Mouse (Mus musculus): ENCODE measurements at regions not wholly inside any gene's neighbourhood (a gene's known extent, or its start where the extent isn't known, plus 50 kb on each side); places are given as distances from the start of the nearest gene placed in this dataset.
"Not testable (repeated sequence)": the region's sequence is repeated elsewhere in the genome, so short reads cannot be mapped to it uniquely, and the experiment has no call there.

- Histone ChIP-seq H3K4me3 (ENCODE audit: low read depth, low read length) (no peak overlapping the region), H3K27ac (ENCODE audit: low read depth) (no peak overlapping the region), H3K9ac (replicated peaks) (no peak overlapping the region), H3K4me2 (ENCODE audit: low read depth, low read length) (no peak overlapping the region), H3K36me3 (replicated peaks; ENCODE audit: insufficient read depth, low read length) (no peaks in the 10 kb centered on the region), H3K27me3 (ENCODE audit: insufficient read depth, low read length) (no peaks in the 10 kb centered on the region), H3K9me3 (ENCODE audit: low read length) (no peaks in the 10 kb centered on the region), H3K4me1 (ENCODE audit: insufficient read depth) (no peaks in the 10 kb centered on the region)
- no peak for DNase-seq
- 68% methylated on average over 7 of the region's 7 CpGs for WGBS (ENCODE audit: insufficient replicate concordance)
- ATAC-seq, result no peak
- no peak for TF ChIP-seq EP300 (IDR thresholded peaks at IDR 0.05; ENCODE audit: low read depth)
- no peak for TF ChIP-seq CTCF (IDR thresholded peaks at IDR 0.05; ENCODE audit: low read depth)
Observed at GRCm38 (mm10) chr14:104372776-104373175, 95.0 kb downstream of the Pou4f1 start.

- WGBS (ENCODE audit: insufficient replicate concordance), result 79% methylated on average over 1 of the region's 1 CpGs
- DNase-seq, result no peak
- Histone ChIP-seq H3K4me2 (ENCODE audit: low read depth, low read length) (no peak overlapping the region), H3K9ac (replicated peaks) (no peak overlapping the region), H3K9me3 (ENCODE audit: low read length) (no peaks in the 10 kb centered on the region), H3K36me3 (replicated peaks; ENCODE audit: insufficient read depth, low read length) (no peaks in the 10 kb centered on the region), H3K4me3 (ENCODE audit: low read depth, low read length) (no peak overlapping the region), H3K4me1 (ENCODE audit: insufficient read depth) (no peaks in the 10 kb centered on the region), H3K27ac (ENCODE audit: low read depth) (no peak overlapping the region), H3K27me3 (ENCODE audit: insufficient read depth, low read length) (no peaks in the 10 kb centered on the region)
- ATAC-seq, result no peak
- TF ChIP-seq EP300 (IDR thresholded peaks at IDR 0.05; ENCODE audit: low read depth) (no peak), CTCF (IDR thresholded peaks at IDR 0.05; ENCODE audit: low read depth) (no peak)
Observed at GRCm38 (mm10) chr14:104356636-104357035, 111.2 kb downstream of the Pou4f1 start.

- WGBS (ENCODE audit: insufficient replicate concordance), result 91% methylated on average over 15 of the region's 15 CpGs
- ATAC-seq, result not testable (repeated sequence)
Observed at GRCm38 (mm10) chr14:104336783-104337182, 131.0 kb downstream of the Pou4f1 start.

GRCm38 (mm10) chr14:104326089-104326488 lies 141.7 kb downstream of the Pou4f1 start:
- TF ChIP-seq EP300 (IDR thresholded peaks at IDR 0.05; ENCODE audit: low read depth) (no peak), CTCF (IDR thresholded peaks at IDR 0.05; ENCODE audit: low read depth) (no peak)
- Histone ChIP-seq H3K9ac (replicated peaks) (no peak overlapping the region), H3K4me2 (ENCODE audit: low read depth, low read length) (no peak overlapping the region), H3K36me3 (replicated peaks; ENCODE audit: insufficient read depth, low read length) (no peaks in the 10 kb centered on the region), H3K4me1 (ENCODE audit: insufficient read depth) (no peaks in the 10 kb centered on the region), H3K9me3 (ENCODE audit: low read length) (no peaks in the 10 kb centered on the region), H3K27ac (ENCODE audit: low read depth) (no peak overlapping the region), H3K27me3 (ENCODE audit: insufficient read depth, low read length) (no peaks in the 10 kb centered on the region), H3K4me3 (ENCODE audit: low read depth, low read length) (no peak overlapping the region)
- WGBS (ENCODE audit: insufficient replicate concordance), result 76% methylated on average over 10 of the region's 10 CpGs
- no peak for ATAC-seq
- no peak for DNase-seq

More at GRCm38 (mm10) chr14:104336783-104337182, 131.0 kb downstream of the Pou4f1 start:
- not testable (repeated sequence) for H3K27me3 ChIP-seq (ENCODE audit: insufficient read depth, low read length); H3K4me2 ChIP-seq (ENCODE audit: low read depth, low read length); H3K4me1 ChIP-seq (ENCODE audit: insufficient read depth); H3K36me3 ChIP-seq (replicated peaks; ENCODE audit: insufficient read depth, low read length); H3K9me3 ChIP-seq (ENCODE audit: low read length); DNase-seq; H3K4me3 ChIP-seq (ENCODE audit: low read depth, low read length); H3K9ac ChIP-seq (replicated peaks); H3K27ac ChIP-seq (ENCODE audit: low read depth)

GRCm38 (mm10) chr14:104300141-104300540 lies 167.7 kb downstream of the Pou4f1 start:
- Histone ChIP-seq H3K36me3 (replicated peaks; ENCODE audit: insufficient read depth, low read length) (no peaks in the 10 kb centered on the region), H3K4me2 (ENCODE audit: low read depth, low read length) (no peak overlapping the region), H3K27me3 (ENCODE audit: insufficient read depth, low read length) (no peaks in the 10 kb centered on the region), H3K4me1 (ENCODE audit: insufficient read depth) (no peaks in the 10 kb centered on the region), H3K27ac (ENCODE audit: low read depth) (no peak overlapping the region), H3K9me3 (ENCODE audit: low read length) (no peaks in the 10 kb centered on the region), H3K9ac (replicated peaks) (no peak overlapping the region), H3K4me3 (ENCODE audit: low read depth, low read length) (no peak overlapping the region)
- DNase-seq (no peak), ATAC-seq (no peak)
- TF ChIP-seq CTCF (IDR thresholded peaks at IDR 0.05; ENCODE audit: low read depth) (no peak), EP300 (IDR thresholded peaks at IDR 0.05; ENCODE audit: low read depth) (no peak)
- 74% methylated on average over 5 of the region's 5 CpGs for WGBS (ENCODE audit: insufficient replicate concordance)

- no peaks in the 10 kb centered on the region for H3K9me3 ChIP-seq (ENCODE audit: low read length)
- DNase-seq, result no peak
- H3K36me3 ChIP-seq (replicated peaks; ENCODE audit: insufficient read depth, low read length), result no peaks in the 10 kb centered on the region
- no peaks in the 10 kb centered on the region for H3K4me1 ChIP-seq (ENCODE audit: insufficient read depth)
- no peak overlapping the region for H3K9ac ChIP-seq (replicated peaks)
- no peak overlapping the region for H3K4me3 ChIP-seq (ENCODE audit: low read depth, low read length)
- H3K4me2 ChIP-seq (ENCODE audit: low read depth, low read length), result no peak overlapping the region
- WGBS (ENCODE audit: insufficient replicate concordance), result 41% methylated on average over 4 of the region's 4 CpGs
- H3K27ac ChIP-seq (ENCODE audit: low read depth), result no peak overlapping the region
- H3K27me3 ChIP-seq (ENCODE audit: insufficient read depth, low read length), result no peaks in the 10 kb centered on the region
- ATAC-seq, result no peak
- no peak for TF ChIP-seq CTCF (IDR thresholded peaks at IDR 0.05; ENCODE audit: low read depth)
- TF ChIP-seq EP300 (IDR thresholded peaks at IDR 0.05; ENCODE audit: low read depth), result no peak
Observed at GRCm38 (mm10) chr14:104298312-104298711, 169.5 kb downstream of the Pou4f1 start.

Measured in liver, postnatal 0 days (tissue).